Mouse (Mus musculus): ENCODE data around the gene Tbl1x.

- no peak for TF ChIP-seq POLR2A (IDR thresholded peaks at IDR 0.05; ENCODE audit: low read depth, low read length)
- TF ChIP-seq CTCF (conservative IDR thresholded peaks at IDR 0.05; ENCODE audit: insufficient read depth, insufficient read length, low read depth, low read length) = no peak
Measured at GRCm38 (mm10) chrX:77563616-77564015, 52.8 kb downstream of the Tbl1x start.
